Mouse (Mus musculus) limb, embryonic 13.5 days (tissue): ENCODE results near the gene Gdi2. TPM values are rescaled to one million over a fixed set of nuclear protein-coding genes. Genes with fewer than 3 reads are reported as not detected.

Source experiments
- ATAC-seq: fragments of 200-750 bp; cut with Nextera tagmentation; 2 replicates; pipeline ENCODE4 v1.8.0; 2017; ENCODE audit warnings: low read depth, moderate number of reproducible peaks, moderate TSS enrichment; ENCODE audit not compliant: low FRiP score
- H3K27ac ChIP-seq: fragments of 300-500 bp; sonication (generic); 2 replicates; pipeline ENCODE4 v1.5.1; 2015; ENCODE audit warnings: inconsistent platforms, mild to moderate bottlenecking, moderate library complexity
- H3K27me3 ChIP-seq: fragments of 300-500 bp; sonication (generic); 2 replicates; pipeline ENCODE4 v1.6.1; 2015; ENCODE audit warnings: mild to moderate bottlenecking, inconsistent platforms
- H3K36me3 ChIP-seq: fragments of 300-500 bp; sonication (generic); 2 replicates; pipeline ENCODE4 v1.6.1; 2015; ENCODE audit warnings: inconsistent platforms, mild to moderate bottlenecking, moderate library complexity
- H3K4me1 ChIP-seq: fragments of 300-500 bp; sonication (generic); 2 replicates; pipeline ENCODE4 v1.6.1; 2015; ENCODE audit warnings: inconsistent platforms
- H3K4me2 ChIP-seq: fragments of 300-500 bp; sonication (generic); replicated peaks from 2 replicates; pipeline ENCODE4 v1.6.1; 2015; ENCODE audit warnings: inconsistent platforms, mild to moderate bottlenecking, moderate library complexity
- H3K4me3 ChIP-seq: fragments of 300-500 bp; sonication (generic); 2 replicates; pipeline ENCODE4 v1.5.1; 2015; ENCODE audit warnings: moderate library complexity, mild to moderate bottlenecking, inconsistent platforms
- H3K9ac ChIP-seq: fragments of 300-500 bp; sonication (generic); 2 replicates; pipeline ENCODE4 v1.6.1; 2015; ENCODE audit warnings: mild to moderate bottlenecking, inconsistent platforms
- H3K9me3 ChIP-seq: fragments of 300-500 bp; sonication (generic); 2 replicates; pipeline ENCODE4 v1.6.1; 2016; ENCODE audit warnings: inconsistent platforms
- WGBS: fragments of 180-500 bp; shearing (Covaris S2); methylation state at CpG from one replicate; pipeline ENCODE4 v1.1.7; 2015; 5-methylcytosine and 5-hydroxymethylcytosine counted together
- polyA plus RNA-seq: library from polyadenylated mRNA; unstranded; fragments of >200 nt; fragmentation: Nextera tagmentation; extraction: Ambion mirVana; gene quantifications from 2 replicates; pipeline ENCODE4 v1.2.1, GENCODE M21; 2015

The Gdi2 gene
- polyA plus RNA-seq, 1 experiment from 2014 or later = 450 TPM

DNA sequence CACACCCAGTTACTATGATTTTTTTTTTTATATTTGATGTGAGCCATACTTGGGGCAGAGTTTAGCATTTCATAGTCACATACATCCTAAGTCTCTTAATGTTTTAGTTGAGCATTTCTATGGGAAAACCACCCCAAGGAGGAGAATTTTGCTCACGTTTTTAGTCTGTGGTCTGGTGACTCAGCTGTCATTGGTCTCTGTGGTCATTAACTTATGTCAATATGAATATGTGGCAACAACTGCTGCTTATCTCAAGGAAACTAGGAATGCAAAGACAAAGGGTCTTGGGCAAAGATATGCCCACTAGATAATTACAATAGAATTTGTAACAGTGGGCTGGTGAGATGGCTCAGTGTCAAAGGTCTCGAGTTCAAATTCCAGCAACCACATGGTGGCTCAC lies 26.1 kb downstream of the Gdi2 start:
- no peaks in the 10 kb centered on the region for H3K27me3 ChIP-seq
- 83% methylated on average over 2 of the region's 2 CpGs for WGBS
- H3K27ac ChIP-seq = no peak overlapping the region
- no peak overlapping the region for H3K4me3 ChIP-seq
- ATAC-seq = no peak
- no peaks in the 10 kb centered on the region for H3K9me3 ChIP-seq
- H3K9ac ChIP-seq = no peak overlapping the region
- no peak overlapping the region for H3K4me2 ChIP-seq
- peaks cover 67% of the 10 kb centered on the region for H3K36me3 ChIP-seq
- H3K4me1 ChIP-seq = no peaks in the 10 kb centered on the region

- Histone ChIP-seq H3K9me3 (no peaks in the 10 kb centered on the region), H3K4me1 (no peaks in the 10 kb centered on the region), H3K4me3 (no peak overlapping the region), H3K36me3 (peaks cover 70% of the 10 kb centered on the region), H3K27ac (no peak overlapping the region), H3K9ac (no peak overlapping the region), H3K4me2 (no peak overlapping the region), H3K27me3 (no peaks in the 10 kb centered on the region)
- ATAC-seq = no peak
- 87% methylated on average over 3 of the region's 3 CpGs for WGBS
Measured at GRCm38 (mm10) chr13:3590789-3591188, 52.9 kb downstream of the Gdi2 start.

- Histone ChIP-seq H3K36me3 (peaks cover 74% of the 10 kb centered on the region), H3K9ac (no peak overlapping the region), H3K27ac (no peak overlapping the region), H3K27me3 (no peaks in the 10 kb centered on the region), H3K4me3 (no peak overlapping the region), H3K4me2 (no peak overlapping the region), H3K4me1 (no peaks in the 10 kb centered on the region), H3K9me3 (no peaks in the 10 kb centered on the region)
- ATAC-seq = no peak
- 96% methylated on average over 1 of the region's 1 CpGs for WGBS
Measured at GRCm38 (mm10) chr13:3594311-3594710, 56.4 kb downstream of the Gdi2 start.

DNA sequence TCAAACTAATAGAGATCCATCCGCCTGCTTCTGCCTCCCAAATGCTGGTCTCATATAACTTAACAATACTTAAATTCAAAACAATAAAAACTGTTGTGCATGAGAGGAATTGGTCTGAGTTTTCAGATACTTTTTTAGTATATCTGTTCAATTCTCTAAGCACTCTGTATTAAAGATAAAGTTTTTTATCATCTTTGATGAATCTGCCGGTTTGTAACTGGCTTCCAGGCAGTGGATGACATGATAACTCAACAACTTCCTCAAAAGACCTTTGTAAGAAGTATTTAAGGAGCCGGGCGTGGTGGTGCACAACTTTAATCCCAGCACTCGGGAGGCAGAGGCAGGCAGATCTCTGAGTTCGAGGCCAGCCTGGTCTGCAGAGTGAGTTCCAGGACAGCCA lies 58.4 kb downstream of the Gdi2 start:
- Histone ChIP-seq H3K9me3 (no peaks in the 10 kb centered on the region), H3K27ac (no peak overlapping the region), H3K4me2 (no peak overlapping the region), H3K27me3 (no peaks in the 10 kb centered on the region), H3K4me1 (no peaks in the 10 kb centered on the region), H3K9ac (no peak overlapping the region), H3K36me3 (peaks cover 65% of the 10 kb centered on the region), H3K4me3 (no peak overlapping the region)
- ATAC-seq = no peak
- WGBS = 97% methylated on average over 6 of the region's 6 CpGs

- H3K4me3 ChIP-seq = peak overlapping the region; percentile 94
- no peaks in the 10 kb centered on the region for H3K27me3 ChIP-seq
- H3K9me3 ChIP-seq = peaks cover 4% of the 10 kb centered on the region; the same call in 1 of the 2 replicates
- peak overlapping the region; percentile 73 for H3K4me2 ChIP-seq
- H3K9ac ChIP-seq = peak overlapping the region; percentile 92
- no peak for ATAC-seq
- H3K36me3 ChIP-seq = 0 out of 2 replicates have a peak, but pooled peaks cover 4% of the 10 kb centered on the region
- H3K4me1 ChIP-seq = no peaks in the 10 kb centered on the region
- 24% methylated on average over 8 of the region's 8 CpGs for WGBS
- no peak overlapping the region for H3K27ac ChIP-seq
Measured at GRCm38 (mm10) chr13:3609780-3610117, 71.9 kb downstream of the Gdi2 start.

DNA sequence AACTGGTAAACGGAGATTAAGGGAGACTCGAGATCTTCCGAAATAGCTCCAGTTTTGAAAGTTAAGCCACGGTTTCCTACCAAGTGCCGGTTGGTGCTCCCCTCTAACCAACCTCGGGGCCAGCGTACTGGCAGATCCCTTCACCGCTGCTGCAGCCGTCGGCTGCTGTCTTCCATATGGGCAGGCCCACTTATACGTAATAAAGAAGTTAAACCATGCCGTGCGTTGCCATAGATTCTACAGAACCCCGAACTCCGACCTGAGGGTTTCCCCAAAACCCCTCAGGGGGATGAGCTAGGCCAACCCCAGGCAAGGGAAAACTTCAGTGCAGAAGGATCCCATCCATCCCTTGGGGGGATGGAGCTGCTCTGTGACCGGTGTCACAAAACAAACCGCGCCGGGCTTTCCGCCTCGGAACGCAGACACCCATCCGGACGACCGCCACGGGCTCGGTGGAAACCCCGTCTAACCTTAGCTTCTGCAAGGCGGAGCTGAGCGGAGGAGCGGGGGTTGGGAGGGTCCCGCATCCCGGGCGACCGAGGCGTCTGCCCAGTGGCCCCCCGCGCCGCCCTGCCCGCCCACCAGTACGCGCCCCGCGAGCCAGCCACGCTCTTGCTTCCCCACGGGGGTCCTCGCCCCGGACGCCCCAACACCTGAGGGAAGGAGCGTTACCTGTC lies 72.4 kb downstream of the Gdi2 start:
- ATAC-seq = peak; percentile 5
- under 1% methylated on average over 48 of the region's 50 CpGs for WGBS
- 0 out of 2 replicates have a peak, but pooled peaks cover 4% of the 10 kb centered on the region for H3K36me3 ChIP-seq
- H3K4me2 ChIP-seq = peak overlapping the region; percentile 73
- peak overlapping the region; percentile 94 for H3K4me3 ChIP-seq
- peak overlapping the region; percentile 95 for H3K27ac ChIP-seq
- H3K9ac ChIP-seq = peak overlapping the region; percentile 92
- no peaks in the 10 kb centered on the region for H3K4me1 ChIP-seq
- peaks cover 4% of the 10 kb centered on the region; the same call in 1 of the 2 replicates for H3K9me3 ChIP-seq
- no peaks in the 10 kb centered on the region for H3K27me3 ChIP-seq

- Histone ChIP-seq H3K4me2 (peak within 1 kb of the TSS; percentile 73), H3K27ac (peak within 1 kb of the TSS; percentile 95), H3K27me3 (no peaks in the 10 kb centered on the region), H3K36me3 (0 out of 2 replicates have a peak, but pooled peaks cover 3% of the 10 kb centered on the region), H3K4me3 (peak within 1 kb of the TSS; percentile 94), H3K9me3 (peaks cover 4% of the 10 kb centered on the region; the same call in 1 of the 2 replicates), H3K9ac (peak within 1 kb of the TSS; percentile 92), H3K4me1 (no peaks in the 10 kb centered on the region)
- WGBS = under 1% methylated on average over 58 of the region's 58 CpGs
- ATAC-seq = peak; percentile 99
Measured at GRCm38 (mm10) chr13:3610795-3611438, 73.1 kb downstream of the Gdi2 start, which contains the start of gene Fam208b. Gene Fam208b (minus strand): TSS chr13:3611108.

Other genes starting within 250 kb of the Gdi2 start
- 19.8 and 22.1 TPM in 2 replicates for gene Fam208b, start 73.0 kb downstream of the Gdi2 start, polyA plus RNA-seq
- 9.0 and 10.5 TPM in 2 replicates for gene Asb13, start 96.0 kb downstream of the Gdi2 start, polyA plus RNA-seq